Mouse (Mus musculus): ENCODE measurements around the gene Rxfp2. TPM values are rescaled to one million over a fixed set of nuclear protein-coding genes. Genes with fewer than 3 reads are reported as not detected.

Rxfp2 gene
- polyA plus RNA-seq, 1 experiment from 2014 or later: not detected

GRCm38 (mm10) chr5:150051828-150052227 lies 33.4 kb downstream of the Rxfp2 start:
- H3K9me3 ChIP-seq (replicated peaks; ENCODE audit: control insufficient read depth, low read length): no peaks in the 10 kb centered on the region
- no peaks in the 10 kb centered on the region for H3K27me3 ChIP-seq (ENCODE audit: control insufficient read depth, insufficient read depth, low read depth, low read length)
- H3K9ac ChIP-seq (ENCODE audit: low read depth, low read length): no peak overlapping the region
- ATAC-seq (ENCODE audit: low read depth): no peak
- no peak overlapping the region for H3K4me2 ChIP-seq (ENCODE audit: low read depth, low read length)
- no peak overlapping the region for H3K4me3 ChIP-seq (ENCODE audit: low read depth, low read length)
- H3K27ac ChIP-seq (ENCODE audit: low read length): no peak overlapping the region
- H3K36me3 ChIP-seq (ENCODE audit: control insufficient read depth, insufficient read depth): no peaks in the 10 kb centered on the region
- 42% methylated on average over 5 of the region's 5 CpGs for WGBS (ENCODE audit: insufficient replicate concordance)
- H3K4me1 ChIP-seq (ENCODE audit: control insufficient read depth, low read depth, low read length): no peaks in the 10 kb centered on the region

DNA sequence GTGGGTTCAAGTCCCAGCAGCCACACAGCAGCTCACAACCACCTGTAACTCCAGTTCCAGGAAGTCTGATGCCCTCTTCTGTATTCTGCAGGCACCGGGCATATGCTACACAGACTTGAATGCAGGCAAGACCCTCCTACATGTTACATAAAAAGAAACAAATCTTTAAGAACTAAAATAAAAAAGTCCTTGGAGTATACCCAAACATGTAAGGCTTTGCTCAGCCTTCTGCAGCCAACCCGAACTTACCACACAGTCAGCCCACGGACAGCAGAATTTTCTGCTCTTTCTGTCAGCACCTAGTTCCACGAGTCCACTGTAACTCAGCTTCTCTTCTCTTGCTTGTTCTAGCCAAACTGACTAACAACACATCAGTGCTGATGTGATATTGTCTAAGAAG lies 34.8 kb downstream of the Rxfp2 start:
- no peaks in the 10 kb centered on the region for H3K9me3 ChIP-seq (replicated peaks; ENCODE audit: control insufficient read depth, low read length)
- no peak overlapping the region for H3K4me2 ChIP-seq (ENCODE audit: low read depth, low read length)
- no peak for ATAC-seq (ENCODE audit: low read depth)
- no peak overlapping the region for H3K4me3 ChIP-seq (ENCODE audit: low read depth, low read length)
- no peaks in the 10 kb centered on the region for H3K4me1 ChIP-seq (ENCODE audit: control insufficient read depth, low read depth, low read length)
- no peak overlapping the region for H3K27ac ChIP-seq (ENCODE audit: low read length)
- no peaks in the 10 kb centered on the region for H3K27me3 ChIP-seq (ENCODE audit: control insufficient read depth, insufficient read depth, low read depth, low read length)
- no peaks in the 10 kb centered on the region for H3K36me3 ChIP-seq (ENCODE audit: control insufficient read depth, insufficient read depth)
- 75% methylated on average over 4 of the region's 4 CpGs for WGBS (ENCODE audit: insufficient replicate concordance)
- H3K9ac ChIP-seq (ENCODE audit: low read depth, low read length): no peak overlapping the region

GRCm38 (mm10) chr5:150053956-150054355 lies 35.5 kb downstream of the Rxfp2 start:
- Histone ChIP-seq H3K4me2 (ENCODE audit: low read depth, low read length) (no peak overlapping the region), H3K36me3 (ENCODE audit: control insufficient read depth, insufficient read depth) (no peaks in the 10 kb centered on the region), H3K9ac (ENCODE audit: low read depth, low read length) (no peak overlapping the region), H3K4me3 (ENCODE audit: low read depth, low read length) (no peak overlapping the region), H3K27me3 (ENCODE audit: control insufficient read depth, insufficient read depth, low read depth, low read length) (no peaks in the 10 kb centered on the region), H3K9me3 (replicated peaks; ENCODE audit: control insufficient read depth, low read length) (no peaks in the 10 kb centered on the region), H3K4me1 (ENCODE audit: control insufficient read depth, low read depth, low read length) (no peaks in the 10 kb centered on the region), H3K27ac (ENCODE audit: low read length) (no peak overlapping the region)
- ATAC-seq (ENCODE audit: low read depth): no peak
- 69% methylated on average over 7 of the region's 7 CpGs for WGBS (ENCODE audit: insufficient replicate concordance)

GRCm38 (mm10) chr5:150055322-150055721 lies 36.8 kb downstream of the Rxfp2 start:
- WGBS (ENCODE audit: insufficient replicate concordance): 52% methylated on average over 1 of the region's 1 CpGs
- Histone ChIP-seq H3K27ac (ENCODE audit: low read length) (no peak overlapping the region), H3K4me3 (ENCODE audit: low read depth, low read length) (no peak overlapping the region), H3K9me3 (replicated peaks; ENCODE audit: control insufficient read depth, low read length) (no peaks in the 10 kb centered on the region), H3K4me1 (ENCODE audit: control insufficient read depth, low read depth, low read length) (no peaks in the 10 kb centered on the region), H3K36me3 (ENCODE audit: control insufficient read depth, insufficient read depth) (no peaks in the 10 kb centered on the region), H3K27me3 (ENCODE audit: control insufficient read depth, insufficient read depth, low read depth, low read length) (no peaks in the 10 kb centered on the region), H3K4me2 (ENCODE audit: low read depth, low read length) (no peak overlapping the region), H3K9ac (ENCODE audit: low read depth, low read length) (no peak overlapping the region)
- no peak for ATAC-seq (ENCODE audit: low read depth)

- Histone ChIP-seq H3K4me1 (ENCODE audit: control insufficient read depth, low read depth, low read length) (no peaks in the 10 kb centered on the region), H3K9ac (ENCODE audit: low read depth, low read length) (no peak overlapping the region), H3K4me2 (ENCODE audit: low read depth, low read length) (no peak overlapping the region), H3K36me3 (ENCODE audit: control insufficient read depth, insufficient read depth) (no peaks in the 10 kb centered on the region), H3K4me3 (ENCODE audit: low read depth, low read length) (no peak overlapping the region), H3K9me3 (replicated peaks; ENCODE audit: control insufficient read depth, low read length) (no peaks in the 10 kb centered on the region), H3K27me3 (ENCODE audit: control insufficient read depth, insufficient read depth, low read depth, low read length) (no peaks in the 10 kb centered on the region), H3K27ac (ENCODE audit: low read length) (no peak overlapping the region)
- 73% methylated on average over 5 of the region's 5 CpGs for WGBS (ENCODE audit: insufficient replicate concordance)
- ATAC-seq (ENCODE audit: low read depth): no peak
Measured at GRCm38 (mm10) chr5:150056056-150056455, 37.6 kb downstream of the Rxfp2 start.

DNA sequence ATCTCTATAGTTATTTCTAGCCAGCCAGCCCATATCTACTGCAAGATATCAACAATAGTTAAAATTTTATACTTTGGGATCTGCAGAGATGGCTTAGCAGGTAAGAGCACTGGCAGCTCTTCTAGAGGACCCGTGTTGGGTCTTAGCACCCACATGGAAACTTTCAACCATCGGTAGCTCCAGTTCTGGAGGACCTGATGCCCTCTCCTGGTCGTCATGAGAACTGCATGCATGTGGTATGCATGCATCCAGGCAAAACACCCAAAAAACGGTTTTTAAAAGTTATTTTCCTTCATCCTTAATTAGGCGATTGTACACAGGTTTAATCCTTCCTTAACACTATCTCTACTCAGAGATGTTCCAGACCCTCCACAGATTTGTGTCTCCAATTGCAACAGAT lies 40.4 kb downstream of the Rxfp2 start:
- 54% methylated on average over 5 of the region's 5 CpGs for WGBS (ENCODE audit: insufficient replicate concordance)
- Histone ChIP-seq H3K4me3 (ENCODE audit: low read depth, low read length) (no peak overlapping the region), H3K9me3 (replicated peaks; ENCODE audit: control insufficient read depth, low read length) (no peaks in the 10 kb centered on the region), H3K36me3 (ENCODE audit: control insufficient read depth, insufficient read depth) (no peaks in the 10 kb centered on the region), H3K4me1 (ENCODE audit: control insufficient read depth, low read depth, low read length) (no peaks in the 10 kb centered on the region), H3K27ac (ENCODE audit: low read length) (no peak overlapping the region), H3K27me3 (ENCODE audit: control insufficient read depth, insufficient read depth, low read depth, low read length) (no peaks in the 10 kb centered on the region), H3K4me2 (ENCODE audit: low read depth, low read length) (no peak overlapping the region), H3K9ac (ENCODE audit: low read depth, low read length) (no peak overlapping the region)
- no peak for ATAC-seq (ENCODE audit: low read depth)

DNA sequence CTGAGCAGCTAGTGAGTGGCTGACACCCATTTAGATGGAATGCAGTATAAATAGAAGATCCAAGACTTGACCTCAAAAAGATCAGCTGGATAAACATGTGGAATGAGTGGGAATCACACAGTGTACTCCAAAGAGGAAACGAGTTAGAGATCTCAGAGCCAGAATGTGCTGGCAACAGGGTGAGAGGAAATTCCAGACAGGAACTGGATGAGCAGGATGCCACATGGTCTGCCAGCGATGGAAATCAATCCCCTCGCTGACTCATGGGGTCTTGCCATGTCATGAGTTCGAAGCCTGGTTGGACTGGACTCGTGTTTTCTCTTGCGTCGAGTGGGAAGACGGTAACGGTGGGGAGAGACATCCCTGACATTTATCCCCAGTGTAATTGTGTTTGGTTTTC lies 41.0 kb downstream of the Rxfp2 start:
- Histone ChIP-seq H3K27me3 (ENCODE audit: control insufficient read depth, insufficient read depth, low read depth, low read length) (no peaks in the 10 kb centered on the region), H3K4me3 (ENCODE audit: low read depth, low read length) (no peak overlapping the region), H3K36me3 (ENCODE audit: control insufficient read depth, insufficient read depth) (no peaks in the 10 kb centered on the region), H3K9ac (ENCODE audit: low read depth, low read length) (no peak overlapping the region), H3K4me2 (ENCODE audit: low read depth, low read length) (no peak overlapping the region), H3K4me1 (ENCODE audit: control insufficient read depth, low read depth, low read length) (no peaks in the 10 kb centered on the region), H3K27ac (ENCODE audit: low read length) (no peak overlapping the region), H3K9me3 (replicated peaks; ENCODE audit: control insufficient read depth, low read length) (no peaks in the 10 kb centered on the region)
- WGBS (ENCODE audit: insufficient replicate concordance): 71% methylated on average over 9 of the region's 9 CpGs
- no peak for ATAC-seq (ENCODE audit: low read depth)

GRCm38 (mm10) chr5:150061086-150061485 lies 42.6 kb downstream of the Rxfp2 start:
- no peak for ATAC-seq (ENCODE audit: low read depth)
- Histone ChIP-seq H3K4me3 (ENCODE audit: low read depth, low read length) (no peak overlapping the region), H3K27me3 (ENCODE audit: control insufficient read depth, insufficient read depth, low read depth, low read length) (no peaks in the 10 kb centered on the region), H3K27ac (ENCODE audit: low read length) (no peak overlapping the region), H3K4me2 (ENCODE audit: low read depth, low read length) (no peak overlapping the region), H3K9me3 (replicated peaks; ENCODE audit: control insufficient read depth, low read length) (no peaks in the 10 kb centered on the region), H3K9ac (ENCODE audit: low read depth, low read length) (no peak overlapping the region), H3K4me1 (ENCODE audit: control insufficient read depth, low read depth, low read length) (no peaks in the 10 kb centered on the region), H3K36me3 (ENCODE audit: control insufficient read depth, insufficient read depth) (no peaks in the 10 kb centered on the region)
- 74% methylated on average over 9 of the region's 9 CpGs for WGBS (ENCODE audit: insufficient replicate concordance)

- no peak for ATAC-seq (ENCODE audit: low read depth)
- H3K36me3 ChIP-seq (ENCODE audit: control insufficient read depth, insufficient read depth): no peaks in the 10 kb centered on the region
- 56% methylated on average over 10 of the region's 10 CpGs for WGBS (ENCODE audit: insufficient replicate concordance)
- no peak overlapping the region for H3K4me3 ChIP-seq (ENCODE audit: low read depth, low read length)
- no peak overlapping the region for H3K4me2 ChIP-seq (ENCODE audit: low read depth, low read length)
- H3K27ac ChIP-seq (ENCODE audit: low read length): no peak overlapping the region
- H3K27me3 ChIP-seq (ENCODE audit: control insufficient read depth, insufficient read depth, low read depth, low read length): no peaks in the 10 kb centered on the region
- H3K4me1 ChIP-seq (ENCODE audit: control insufficient read depth, low read depth, low read length): no peaks in the 10 kb centered on the region
- H3K9me3 ChIP-seq (replicated peaks; ENCODE audit: control insufficient read depth, low read length): no peaks in the 10 kb centered on the region
- H3K9ac ChIP-seq (ENCODE audit: low read depth, low read length): no peak overlapping the region
Measured at GRCm38 (mm10) chr5:150064286-150064685, 45.8 kb downstream of the Rxfp2 start.

- Histone ChIP-seq H3K27me3 (ENCODE audit: control insufficient read depth, insufficient read depth, low read depth, low read length) (no peaks in the 10 kb centered on the region), H3K36me3 (ENCODE audit: control insufficient read depth, insufficient read depth) (no peaks in the 10 kb centered on the region), H3K9ac (ENCODE audit: low read depth, low read length) (no peak overlapping the region), H3K4me3 (ENCODE audit: low read depth, low read length) (no peak overlapping the region), H3K27ac (ENCODE audit: low read length) (no peak overlapping the region), H3K4me2 (ENCODE audit: low read depth, low read length) (no peak overlapping the region), H3K9me3 (replicated peaks; ENCODE audit: control insufficient read depth, low read length) (no peaks in the 10 kb centered on the region), H3K4me1 (ENCODE audit: control insufficient read depth, low read depth, low read length) (no peaks in the 10 kb centered on the region)
- 20% methylated on average over 10 of the region's 10 CpGs for WGBS (ENCODE audit: insufficient replicate concordance)
- ATAC-seq (ENCODE audit: low read depth): no peak
Measured at GRCm38 (mm10) chr5:150070086-150070485, 51.6 kb downstream of the Rxfp2 start.
